Mouse (Mus musculus) stomach, embryonic 16.5 days (tissue): ENCODE data around the gene Troap. TPM values are rescaled to one million over a fixed set of nuclear protein-coding genes. Genes with fewer than 3 reads are reported as not detected.
"Not testable (repeated sequence)": the region's sequence is repeated elsewhere in the genome, so short reads cannot be mapped to it uniquely, and the experiment has no call there.

Experiments used
- ATAC-seq: fragments of 200-750 bp; cut with Nextera tagmentation; 2 replicates; pipeline ENCODE4 v1.8.0; 2017; ENCODE audit warnings: moderate number of reproducible peaks, moderate TSS enrichment; ENCODE audit not compliant: insufficient read depth, low FRiP score
- H3K27ac ChIP-seq: fragments of 300-500 bp; sonication (generic); 2 replicates; pipeline ENCODE4 v1.5.1; 2014; ENCODE audit warnings: low read length
- H3K27me3 ChIP-seq: fragments of 300-500 bp; sonication (generic); 2 replicates; pipeline ENCODE4 v1.6.1; 2014; ENCODE audit warnings: low read length, control low read depth, mixed read lengths; ENCODE audit not compliant: control insufficient read depth, insufficient read depth
- H3K36me3 ChIP-seq: fragments of 300-500 bp; sonication (generic); 2 replicates; pipeline ENCODE4 v1.6.1; 2014; ENCODE audit warnings: low read length; ENCODE audit not compliant: control insufficient read depth, insufficient read depth
- H3K4me1 ChIP-seq: fragments of 300-500 bp; sonication (generic); 2 replicates; pipeline ENCODE4 v1.6.1; 2014; ENCODE audit warnings: low read length, control low read depth, mixed read lengths; ENCODE audit not compliant: control insufficient read depth, insufficient read depth
- H3K4me2 ChIP-seq: fragments of 300-500 bp; sonication (generic); 2 replicates; pipeline ENCODE4 v1.6.1; 2014; ENCODE audit warnings: low read depth, low read length, mixed read lengths
- H3K4me3 ChIP-seq: fragments of 300-500 bp; sonication (generic); replicated peaks from 2 replicates; pipeline ENCODE4 v1.5.1; 2014; ENCODE audit warnings: mild to moderate bottlenecking, low read length
- H3K9ac ChIP-seq: fragments of 300-500 bp; sonication (generic); 2 replicates; pipeline ENCODE4 v1.6.1; 2014; ENCODE audit warnings: low read length
- H3K9me3 ChIP-seq: fragments of 300-500 bp; sonication (generic); replicated peaks from 2 replicates; pipeline ENCODE4 v1.6.1; 2016; ENCODE audit warnings: low read length, control low read depth; ENCODE audit not compliant: control insufficient read depth
- WGBS: fragments of 180-500 bp; shearing (Covaris S2); extraction: QIAGEN DNeasy Blood & Tissue Kit; methylation state at CpG from one replicate; pipeline ENCODE4 v1.1.7; 2014; 5-methylcytosine and 5-hydroxymethylcytosine counted together
- polyA plus RNA-seq: library from polyadenylated mRNA; unstranded; fragments of >200 nt; fragmentation: Nextera tagmentation; extraction: Ambion mirVana; gene quantifications from 2 replicates; pipeline ENCODE4 v1.2.1, GENCODE M21; 2015

Troap gene
- polyA plus RNA-seq, 1 experiment from 2014 or later = 26.4 TPM

- H3K4me1 ChIP-seq = peaks cover 6% of the 10 kb centered on the region
Measured at GRCm38 (mm10) chr15:99039306-99039705, 35.1 kb upstream of the Troap start.

GRCm38 (mm10) chr15:99039996-99040919 is 34.1 kb upstream of the Troap start:
- ATAC-seq = no peak
- H3K4me1 ChIP-seq = peaks cover 6% of the 10 kb centered on the region
- H3K9me3 ChIP-seq = no peaks in the 10 kb centered on the region
- H3K27me3 ChIP-seq = no peaks in the 10 kb centered on the region
- 0 out of 2 replicates have a peak, but pooled peaks cover 14% of the 10 kb centered on the region for H3K36me3 ChIP-seq
- 57% methylated on average over 26 of the region's 26 CpGs for WGBS
- H3K4me2 ChIP-seq = no peak overlapping the region
- no peak overlapping the region for H3K27ac ChIP-seq
- no peak overlapping the region for H3K4me3 ChIP-seq
- H3K9ac ChIP-seq = no peak overlapping the region

More at GRCm38 (mm10) chr15:99039306-99039705, 35.1 kb upstream of the Troap start:
- Histone ChIP-seq H3K4me3 (no peak overlapping the region), H3K9me3 (no peaks in the 10 kb centered on the region), H3K4me2 (no peak overlapping the region), H3K36me3 (0 out of 2 replicates have a peak, but pooled peaks cover 14% of the 10 kb centered on the region), H3K27me3 (no peaks in the 10 kb centered on the region), H3K27ac (no peak overlapping the region), H3K9ac (no peak overlapping the region)
- WGBS = 88% methylated on average over 4 of the region's 4 CpGs
- ATAC-seq = no peak

- WGBS = 47% methylated on average over 21 of the region's 21 CpGs
- Histone ChIP-seq H3K27me3 (no peaks in the 10 kb centered on the region), H3K4me3 (no peak overlapping the region), H3K36me3 (0 out of 2 replicates have a peak, but pooled peaks cover 13% of the 10 kb centered on the region), H3K9ac (no peak overlapping the region), H3K4me2 (no peak overlapping the region), H3K9me3 (no peaks in the 10 kb centered on the region), H3K4me1 (peaks cover 6% of the 10 kb centered on the region), H3K27ac (no peak overlapping the region)
- no peak for ATAC-seq
Measured at GRCm38 (mm10) chr15:99040920-99041856, 33.2 kb upstream of the Troap start.

- no peak for ATAC-seq
- Histone ChIP-seq H3K27me3 (no peaks in the 10 kb centered on the region), H3K9ac (no peak overlapping the region), H3K4me2 (no peak overlapping the region), H3K4me3 (no peak overlapping the region), H3K9me3 (no peaks in the 10 kb centered on the region), H3K36me3 (0 out of 2 replicates have a peak, but pooled peaks cover 6% of the 10 kb centered on the region), H3K27ac (no peak overlapping the region), H3K4me1 (peaks cover 6% of the 10 kb centered on the region)
- 89% methylated on average over 5 of the region's 5 CpGs for WGBS
Measured at GRCm38 (mm10) chr15:99042334-99042733, 32.0 kb upstream of the Troap start.

- H3K27ac ChIP-seq = no peak overlapping the region
- ATAC-seq = 0 out of 2 replicates have a peak, but pooled peaks have one; percentile 6
Measured at GRCm38 (mm10) chr15:99044854-99045253, 29.5 kb upstream of the Troap start.

GRCm38 (mm10) chr15:99045734-99046133 is 28.6 kb upstream of the Troap start:
- H3K4me2 ChIP-seq, H3K4me3 ChIP-seq, H3K27ac ChIP-seq, H3K4me1 ChIP-seq, H3K36me3 ChIP-seq, H3K27me3 ChIP-seq, ATAC-seq, H3K9ac ChIP-seq, H3K9me3 ChIP-seq: not testable (repeated sequence)
- whole genome bisulfite sequencing = 81% methylated on average over 6 of the region's 6 CpGs

More at GRCm38 (mm10) chr15:99044854-99045253, 29.5 kb upstream of the Troap start:
- Histone ChIP-seq H3K9me3 (no peaks in the 10 kb centered on the region), H3K4me1 (peaks cover 6% of the 10 kb centered on the region), H3K27me3 (no peaks in the 10 kb centered on the region), H3K9ac (no peak overlapping the region), H3K36me3 (no peaks in the 10 kb centered on the region), H3K4me2 (no peak overlapping the region), H3K4me3 (no peak overlapping the region)
- 34% methylated on average over 3 of the region's 3 CpGs for WGBS

GRCm38 (mm10) chr15:99049473-99050253 is 24.7 kb upstream of the Troap start:
- peaks cover 18% of the 10 kb centered on the region for H3K27me3 ChIP-seq
- no peak overlapping the region for H3K4me3 ChIP-seq
- WGBS = 24% methylated on average over 13 of the region's 13 CpGs
- H3K36me3 ChIP-seq = no peaks in the 10 kb centered on the region
- H3K9ac ChIP-seq = no peak overlapping the region
- no peak for ATAC-seq
- no peaks in the 10 kb centered on the region for H3K9me3 ChIP-seq
- H3K4me1 ChIP-seq = no peaks in the 10 kb centered on the region
- no peak overlapping the region for H3K4me2 ChIP-seq
- H3K27ac ChIP-seq = no peak overlapping the region

GRCm38 (mm10) chr15:99053373-99053772 is 21.0 kb upstream of the Troap start:
- Histone ChIP-seq H3K4me3 (no peak overlapping the region), H3K9me3 (no peaks in the 10 kb centered on the region), H3K4me2 (no peak overlapping the region), H3K36me3 (no peaks in the 10 kb centered on the region), H3K27ac (no peak overlapping the region), H3K27me3 (peaks cover 54% of the 10 kb centered on the region), H3K9ac (0 out of 2 replicates have a peak overlapping the region, but pooled peaks have one; percentile 11), H3K4me1 (peaks cover 13% of the 10 kb centered on the region)
- ATAC-seq = 0 out of 2 replicates have a peak, but pooled peaks have one; percentile 49
- 10% methylated on average over 9 of the region's 9 CpGs for whole genome bisulfite sequencing
